Mouse (Mus musculus) liver, adult 2 months (tissue): ENCODE measurements at regions not wholly inside any gene's neighbourhood (a gene's known extent, or its start where the extent isn't known, plus 50 kb on each side); places are given as distances from the start of the nearest gene placed in this dataset.

ENCODE experiments used
- CTCF ChIP-seq: fragments of 200-500 bp; IDR thresholded peaks from 2 replicates; pipeline ENCODE4 v1.5.1; 2011; ENCODE audit warnings: low read depth, low read length, control low read depth
- POLR2A ChIP-seq: fragments of 200-500 bp; IDR thresholded peaks from 2 replicates; pipeline ENCODE4 v1.6.1; 2011; ENCODE audit warnings: low read length, control low read depth; ENCODE audit not compliant: insufficient read depth; ENCODE audit errors: extremely low read depth

DNA sequence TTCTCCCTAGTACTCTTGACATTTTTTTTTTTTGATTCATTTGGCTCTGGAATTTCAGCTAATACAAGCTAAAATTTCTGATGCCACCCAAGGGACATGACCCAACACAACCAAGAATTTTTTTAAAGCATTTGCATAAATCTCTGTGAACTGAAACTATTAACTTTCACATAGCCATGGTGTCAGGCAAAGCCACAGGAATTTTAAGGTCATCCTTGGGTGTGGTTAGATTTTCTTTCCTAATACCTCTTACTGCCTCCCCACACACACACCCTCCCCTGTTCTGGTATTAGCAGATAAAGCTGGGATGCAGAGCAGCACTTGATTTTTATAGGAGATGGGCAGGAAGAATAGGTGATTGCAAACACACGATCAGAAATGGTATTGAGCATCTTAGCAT lies 150.9 kb upstream of the Tmco5 start:
- no peak for TF ChIP-seq POLR2A
- no peak for TF ChIP-seq CTCF
